In genomic region chr1:158546513-158546912, GRCm38 (mm10) we compare ENCODE assay signal across 21 mouse cellular contexts.
A peak's percentile ranks its signal among the peaks of the same experiment; 100 is the strongest.
DNase-seq lines count a peak whose midpoint lies in the region; ATAC-seq and TF ChIP-seq lines count a peak whose summit lies in the region.
"Had no signal": no experiment of that assay in that cellular context is flagged by ENCODE, and none has a peak within 500 bp of the region (broad histone marks: within the 10 kb centered on the region; RNA-seq: fewer than 3 reads in every experiment).

No protein-coding gene starts in this region.

- H3K4me1 ChIP-seq in heart, embryonic 12.5 days (replicated peaks), result peaks cover 5% of the 10 kb centered on the region; the same call in 1 of the 2 replicates
- peaks cover 30% of the 10 kb centered on the region for H3K4me1 ChIP-seq in forebrain, embryonic 12.5 days
- peaks cover 26% of the 10 kb centered on the region for H3K4me1 ChIP-seq in midbrain, embryonic 14.5 days (ENCODE audit: control insufficient read depth, insufficient read depth, low read length)
- no peaks in the 10 kb centered on the region for H3K4me1 ChIP-seq in kidney, embryonic 15.5 days
- H3K4me1 ChIP-seq: megakaryocyte, embryonic 14.5 days had no signal

- TF ChIP-seq CTCF in brain, embryonic 14.5 days (IDR thresholded peaks at IDR 0.05; ENCODE audit: borderline replicate concordance, extremely low read depth, insufficient read depth, insufficient read length), result no peak

- H3K4me3 ChIP-seq in heart, embryonic 12.5 days, result no peak overlapping the region
- H3K4me3 ChIP-seq in forebrain, embryonic 12.5 days (replicated peaks), result no peak overlapping the region
- H3K4me3 ChIP-seq in midbrain, embryonic 14.5 days (replicated peaks; ENCODE audit: low read depth, low read length), result no peak overlapping the region
- no peak overlapping the region for H3K4me3 ChIP-seq in kidney, embryonic 15.5 days (replicated peaks)
- H3K4me3 ChIP-seq: gastrocnemius, adult 2 months; heart, embryonic 13.5 days; megakaryocyte, embryonic 14.5 days; myocyte had no signal

- H3K27ac ChIP-seq in heart, embryonic 12.5 days (ENCODE audit: poor library complexity, severe bottlenecking), result no peak overlapping the region
- no peak overlapping the region; the same call in 1 of the 2 replicates for H3K27ac ChIP-seq in forebrain, embryonic 12.5 days
- no peak overlapping the region for H3K27ac ChIP-seq in midbrain, embryonic 14.5 days (replicated peaks; ENCODE audit: low read depth, low read length)
- H3K27ac ChIP-seq in kidney, embryonic 15.5 days, result no peak overlapping the region
- H3K27ac ChIP-seq: gastrocnemius, adult 2 months; heart, embryonic 13.5 days; kidney, postnatal 0 days had no signal

- no peaks in the 10 kb centered on the region for H3K27me3 ChIP-seq in heart, embryonic 12.5 days (replicated peaks)
- H3K27me3 ChIP-seq in forebrain, embryonic 12.5 days, result no peaks in the 10 kb centered on the region
- no peaks in the 10 kb centered on the region for H3K27me3 ChIP-seq in midbrain, embryonic 14.5 days (ENCODE audit: control insufficient read depth, insufficient read depth, low read length)
- no peaks in the 10 kb centered on the region for H3K27me3 ChIP-seq in kidney, embryonic 15.5 days
- H3K27me3 ChIP-seq: heart, embryonic 13.5 days; megakaryocyte, embryonic 14.5 days had no signal

- peak; percentile 44 for DNase-seq in heart, adult 11 months
- DNase-seq in brain, embryonic 14.5 days (ENCODE audit: low read depth), result peak; percentile 57
- peak; percentile 25 for DNase-seq in midbrain, embryonic 14.5 days
- DNase-seq in B cell, adult 2 months, result no peak
- DNase-seq in thymus, postnatal 0 days (ENCODE audit: low spot score), result no peak
- DNase-seq: adrenal gland, postnatal 36 days; cerebellum, adult 2 months; gastrocnemius, adult 2 months; heart, postnatal 36 days; lung, adult 2 months; thymus, postnatal 25 days had no signal

- H3K9me3 ChIP-seq in heart, embryonic 12.5 days (replicated peaks), result no peaks in the 10 kb centered on the region
- no peaks in the 10 kb centered on the region for H3K9me3 ChIP-seq in forebrain, embryonic 12.5 days
- no peaks in the 10 kb centered on the region for H3K9me3 ChIP-seq in midbrain, embryonic 14.5 days (ENCODE audit: control insufficient read depth, low read length)
- no peaks in the 10 kb centered on the region for H3K9me3 ChIP-seq in kidney, embryonic 15.5 days (replicated peaks)
- H3K9me3 ChIP-seq: heart, embryonic 13.5 days had no signal

- H3K36me3 ChIP-seq in heart, embryonic 12.5 days, result no peaks in the 10 kb centered on the region
- H3K36me3 ChIP-seq in forebrain, embryonic 12.5 days (replicated peaks), result no peaks in the 10 kb centered on the region
- H3K36me3 ChIP-seq in midbrain, embryonic 14.5 days (ENCODE audit: control insufficient read depth, insufficient read depth, low read length), result no peaks in the 10 kb centered on the region; the same call in 1 of the 2 replicates
- H3K36me3 ChIP-seq in kidney, embryonic 15.5 days, result no peaks in the 10 kb centered on the region
- H3K36me3 ChIP-seq: heart, embryonic 13.5 days had no signal

- TF ChIP-seq POLR2A in brain, embryonic 14.5 days (IDR thresholded peaks at IDR 0.05; ENCODE audit: borderline replicate concordance, extremely low read depth, insufficient read depth, insufficient read length, poor library complexity, severe bottlenecking), result no peak

- 67% methylated on average over 4 of the region's 4 CpGs for WGBS in heart, embryonic 12.5 days
- 27% methylated on average over 4 of the region's 4 CpGs for WGBS in forebrain, embryonic 12.5 days
- 26% methylated on average over 4 of the region's 4 CpGs for WGBS in midbrain, embryonic 14.5 days
- whole genome bisulfite sequencing in kidney, embryonic 15.5 days, result 41% methylated on average over 4 of the region's 4 CpGs

- ATAC-seq in heart, embryonic 12.5 days (ENCODE audit: insufficient number of reproducible peaks, low FRiP score), result no peak
- ATAC-seq in forebrain, embryonic 12.5 days (ENCODE audit: low FRiP score), result 0 out of 2 replicates have a peak, but pooled peaks have one; percentile 17
- no peak for ATAC-seq in midbrain, embryonic 14.5 days (ENCODE audit: low FRiP score, low TSS enrichment)
- ATAC-seq in kidney, embryonic 15.5 days (replicated peaks; ENCODE audit: low FRiP score), result no peak
- ATAC-seq: hindbrain, embryonic 16.5 days; intestine, postnatal 0 days had no signal

- no peak overlapping the region for H3K9ac ChIP-seq in heart, embryonic 12.5 days
- H3K9ac ChIP-seq in forebrain, embryonic 12.5 days, result no peak overlapping the region
- H3K9ac ChIP-seq in midbrain, embryonic 14.5 days (replicated peaks; ENCODE audit: low read length), result no peak overlapping the region
- no peak overlapping the region for H3K9ac ChIP-seq in kidney, embryonic 15.5 days
- H3K9ac ChIP-seq: heart, embryonic 13.5 days had no signal

- H3K4me2 ChIP-seq in heart, embryonic 12.5 days, result no peak overlapping the region
- H3K4me2 ChIP-seq in forebrain, embryonic 12.5 days, result no peak overlapping the region
- no peak overlapping the region for H3K4me2 ChIP-seq in midbrain, embryonic 14.5 days (ENCODE audit: low read length)
- H3K4me2 ChIP-seq in kidney, embryonic 15.5 days, result no peak overlapping the region
- H3K4me2 ChIP-seq: heart, embryonic 13.5 days; liver, embryonic 11.5 days had no signal

Comparison
In these comparisons a context has a peak if more than half of its experiments do, and no peak if none do; other contexts are left out.
1. DNase-seq: peak in heart, adult 11 months (single experiment), brain, embryonic 14.5 days (single experiment) and midbrain, embryonic 14.5 days (single experiment); none in B cell, adult 2 months (0 of 2) and thymus, postnatal 0 days (single experiment).